Mouse (Mus musculus) kidney, postnatal 10 days (tissue): ENCODE results near the gene Prr19.
"Not testable (repeated sequence)": the region's sequence is repeated elsewhere in the genome, so short reads cannot be mapped to it uniquely, and the experiment has no call there.

Source experiments
- DNase-seq: peaks from one replicate; pipeline ENCODE4 v3.0.0; 2021; ENCODE audit warnings: mixed read lengths

Prr19 gene

GRCm38 (mm10) chr7:25301063-25301462 is at the start of gene Prr19:
Gene Prr19 (plus strand): TSS chr7:25301411.
- DNase-seq = no peak

- DNase-seq = no peak
Measured at GRCm38 (mm10) chr7:25251822-25252221, 49.4 kb upstream of the Prr19 start.

- DNase-seq = no peak
Measured at GRCm38 (mm10) chr7:25261896-25262295, 39.3 kb upstream of the Prr19 start.

GRCm38 (mm10) chr7:25263968-25264870 is 37.0 kb upstream of the Prr19 start:
- DNase-seq = no peak

- DNase-seq = not testable (repeated sequence)
Measured at GRCm38 (mm10) chr7:25265743-25266142, 35.5 kb upstream of the Prr19 start.

GRCm38 (mm10) chr7:25266180-25266962 is 34.8 kb upstream of the Prr19 start:
- DNase-seq = no peak

GRCm38 (mm10) chr7:25267301-25267750 is 33.9 kb upstream of the Prr19 start, which contains the start of gene Cic:
Gene Cic (plus strand): TSS chr7:25267704.
- DNase-seq = peak; percentile 99

GRCm38 (mm10) chr7:25267751-25268463 is 33.3 kb upstream of the Prr19 start:
- peak; percentile 99 for DNase-seq

GRCm38 (mm10) chr7:25268588-25268987 is 32.6 kb upstream of the Prr19 start:
- DNase-seq = no peak

GRCm38 (mm10) chr7:25269029-25269428 is 32.2 kb upstream of the Prr19 start:
- peak; percentile 29 for DNase-seq

- peak; percentile 45 for DNase-seq
Measured at GRCm38 (mm10) chr7:25269545-25270271, 31.5 kb upstream of the Prr19 start.

- DNase-seq = peak; percentile 28
Measured at GRCm38 (mm10) chr7:25270652-25271633, 30.3 kb upstream of the Prr19 start.

GRCm38 (mm10) chr7:25271651-25272444 is 29.4 kb upstream of the Prr19 start:
- DNase-seq = peak; percentile 15

- DNase-seq = no peak
Measured at GRCm38 (mm10) chr7:25272445-25273258, 28.6 kb upstream of the Prr19 start.

- peak; percentile 16 for DNase-seq
Measured at GRCm38 (mm10) chr7:25273259-25274241, 27.7 kb upstream of the Prr19 start.

- peak; percentile 16 for DNase-seq
Measured at GRCm38 (mm10) chr7:25274571-25274970, 26.6 kb upstream of the Prr19 start.

GRCm38 (mm10) chr7:25274996-25275395 is 26.2 kb upstream of the Prr19 start:
- DNase-seq = no peak
